Mouse (Mus musculus) kidney, embryonic 15.5 days (tissue): ENCODE measurements around the gene Apopt1. TPM values are rescaled to one million over a fixed set of nuclear protein-coding genes. Genes with fewer than 3 reads are reported as not detected.
"Not testable (repeated sequence)": the region's sequence is repeated elsewhere in the genome, so short reads cannot be mapped to it uniquely, and the experiment has no call there.

ENCODE experiments used
- ATAC-seq: fragments of 200-750 bp; cut with Nextera tagmentation; replicated peaks from 2 replicates; pipeline ENCODE4 v1.8.0; 2017; ENCODE audit warnings: moderate TSS enrichment; ENCODE audit not compliant: low FRiP score
- H3K27ac ChIP-seq: fragments of 300-500 bp; sonication (generic); 2 replicates; pipeline ENCODE4 v1.5.1; 2015; ENCODE audit warnings: mild to moderate bottlenecking, inconsistent platforms
- H3K27me3 ChIP-seq: fragments of 300-500 bp; sonication (generic); 2 replicates; pipeline ENCODE4 v1.6.1; 2015; ENCODE audit warnings: inconsistent platforms
- H3K36me3 ChIP-seq: fragments of 300-500 bp; sonication (generic); 2 replicates; pipeline ENCODE4 v1.6.1; 2015; ENCODE audit warnings: inconsistent platforms
- H3K4me1 ChIP-seq: fragments of 300-500 bp; sonication (generic); 2 replicates; pipeline ENCODE4 v1.6.1; 2015; ENCODE audit warnings: inconsistent platforms
- H3K4me2 ChIP-seq: fragments of 300-500 bp; sonication (generic); 2 replicates; pipeline ENCODE4 v1.6.1; 2015; ENCODE audit warnings: moderate library complexity, mild to moderate bottlenecking, inconsistent platforms
- H3K4me3 ChIP-seq: fragments of 300-500 bp; sonication (generic); replicated peaks from 2 replicates; pipeline ENCODE4 v1.5.1; 2015; ENCODE audit warnings: mild to moderate bottlenecking, inconsistent platforms
- H3K9ac ChIP-seq: fragments of 300-500 bp; sonication (generic); 2 replicates; pipeline ENCODE4 v1.6.1; 2015; ENCODE audit warnings: mild to moderate bottlenecking, inconsistent platforms
- H3K9me3 ChIP-seq: fragments of 300-500 bp; sonication (generic); replicated peaks from 2 replicates; pipeline ENCODE4 v1.6.1; 2016; ENCODE audit warnings: inconsistent platforms
- WGBS: fragments of 180-500 bp; shearing (Covaris S2); methylation state at CpG from one replicate; pipeline ENCODE4 v1.1.7; 2015; ENCODE audit warnings: mixed read lengths; 5-methylcytosine and 5-hydroxymethylcytosine counted together
- polyA plus RNA-seq: library from polyadenylated mRNA; unstranded; fragments of >200 nt; fragmentation: Nextera tagmentation; extraction: Ambion mirVana; gene quantifications from 2 replicates; pipeline ENCODE4 v1.2.1, GENCODE M21; 2015

Apopt1 gene
- polyA plus RNA-seq, 1 experiment from 2014 or later, result 57.4 TPM

DNA sequence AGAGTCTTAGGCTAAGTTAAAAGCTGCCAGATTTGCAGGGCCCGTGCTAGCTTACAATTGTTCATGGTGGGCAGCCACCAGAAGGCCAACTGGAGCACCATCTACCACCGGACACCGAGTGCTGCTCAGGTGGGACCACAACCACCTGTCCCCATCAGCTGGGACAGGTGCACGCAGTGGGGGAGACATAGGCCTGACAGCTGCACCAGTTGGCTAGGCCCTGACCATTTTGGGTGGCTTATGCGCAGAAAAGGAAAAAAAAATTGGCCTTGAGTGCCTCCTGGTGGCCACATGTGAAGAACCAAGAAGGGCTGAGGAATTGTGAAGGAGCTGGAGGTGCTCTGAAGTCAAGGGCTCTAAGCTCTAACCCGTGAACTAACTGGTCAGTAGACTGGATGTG lies 16.8 kb upstream of the Apopt1 start:
- no peak for ATAC-seq
- H3K4me1 ChIP-seq, result peaks cover 42% of the 10 kb centered on the region
- no peak overlapping the region for H3K4me3 ChIP-seq
- no peaks in the 10 kb centered on the region for H3K27me3 ChIP-seq
- WGBS, result 26% methylated on average over 6 of the region's 6 CpGs
- no peak overlapping the region for H3K4me2 ChIP-seq
- no peak overlapping the region for H3K27ac ChIP-seq
- no peaks in the 10 kb centered on the region for H3K9me3 ChIP-seq
- H3K9ac ChIP-seq, result no peak overlapping the region
- no peaks in the 10 kb centered on the region for H3K36me3 ChIP-seq

DNA sequence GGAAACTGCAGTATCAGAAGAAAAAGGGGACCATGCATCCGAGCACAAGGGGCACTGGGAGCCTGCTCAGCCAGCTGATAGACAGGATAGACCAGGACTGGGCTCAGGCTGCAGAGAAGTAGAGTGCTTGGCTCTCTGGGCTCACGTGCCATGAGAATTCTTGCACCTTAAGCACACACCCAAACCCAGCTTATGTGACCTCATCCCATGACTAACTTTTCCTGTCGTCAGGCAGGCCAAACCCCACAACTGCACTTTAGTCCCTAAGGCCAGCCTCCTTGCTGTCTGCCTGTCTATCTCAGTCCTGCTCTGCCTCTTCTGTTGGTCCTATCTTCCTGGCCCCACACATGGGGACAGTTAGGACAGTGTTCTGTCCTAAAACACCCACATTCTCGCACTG lies 15.4 kb upstream of the Apopt1 start:
- H3K27ac ChIP-seq, result no peak overlapping the region
- H3K27me3 ChIP-seq, result no peaks in the 10 kb centered on the region
- H3K9ac ChIP-seq, result no peak overlapping the region
- 64% methylated on average over 4 of the region's 4 CpGs for WGBS
- H3K4me2 ChIP-seq, result no peak overlapping the region
- no peaks in the 10 kb centered on the region for H3K9me3 ChIP-seq
- H3K4me3 ChIP-seq, result no peak overlapping the region
- no peaks in the 10 kb centered on the region for H3K36me3 ChIP-seq
- H3K4me1 ChIP-seq, result peaks cover 28% of the 10 kb centered on the region
- ATAC-seq, result no peak

DNA sequence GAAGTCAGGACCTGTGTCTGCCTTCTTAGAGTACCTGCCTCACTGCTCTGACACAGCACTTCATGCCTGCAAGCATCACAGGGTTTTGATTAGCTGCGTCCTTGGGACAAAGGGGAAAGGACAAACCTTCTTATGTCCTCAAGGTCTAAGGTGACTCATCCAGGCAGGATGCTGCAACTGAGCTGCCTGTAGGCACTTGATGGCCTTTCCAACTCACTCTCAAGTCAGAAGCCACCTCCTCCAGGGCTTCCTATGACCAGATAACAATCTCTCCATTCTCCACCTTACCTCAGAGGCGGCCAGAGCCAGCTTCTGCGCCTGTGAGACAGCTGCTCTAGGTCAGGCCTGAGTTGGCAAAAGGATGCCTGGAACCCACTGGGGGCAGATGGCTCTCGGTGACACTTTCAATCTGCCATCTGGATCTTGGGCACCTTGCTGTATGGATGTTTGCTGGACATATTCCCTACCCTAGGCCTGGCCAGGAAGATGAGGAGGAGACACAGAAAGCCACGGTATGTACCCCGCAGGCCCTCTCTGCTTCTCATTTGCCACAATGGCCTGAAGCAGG lies 14.6 kb upstream of the Apopt1 start:
- H3K9ac ChIP-seq, result no peak overlapping the region
- 84% methylated on average over 6 of the region's 6 CpGs for WGBS
- no peak overlapping the region for H3K27ac ChIP-seq
- no peak overlapping the region for H3K4me2 ChIP-seq
- peaks cover 21% of the 10 kb centered on the region for H3K4me1 ChIP-seq
- no peak overlapping the region for H3K4me3 ChIP-seq
- H3K27me3 ChIP-seq, result no peaks in the 10 kb centered on the region
- H3K36me3 ChIP-seq, result no peaks in the 10 kb centered on the region
- no peak for ATAC-seq
- H3K9me3 ChIP-seq, result no peaks in the 10 kb centered on the region

DNA sequence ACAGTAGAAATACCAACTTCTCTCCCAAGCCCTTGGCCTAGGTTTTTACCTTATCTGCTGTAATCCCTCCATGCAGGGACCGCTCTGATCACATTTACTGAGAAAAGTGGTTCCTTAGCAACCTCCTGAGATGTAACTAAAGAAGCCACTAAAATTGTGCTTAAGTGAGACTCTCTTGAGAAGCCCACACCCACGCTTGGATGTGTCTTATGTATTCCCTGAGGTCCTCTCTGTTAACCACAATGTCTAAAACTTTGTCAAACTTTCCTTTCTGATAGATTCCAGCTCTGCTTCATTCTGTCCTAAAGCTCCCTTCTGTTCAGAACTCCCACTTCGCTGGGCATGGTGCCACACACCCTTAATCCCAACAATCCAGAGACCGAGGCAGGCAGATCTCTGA lies 13.5 kb upstream of the Apopt1 start:
- no peak overlapping the region for H3K4me3 ChIP-seq
- H3K4me1 ChIP-seq, result peaks cover 11% of the 10 kb centered on the region
- no peak for ATAC-seq
- no peaks in the 10 kb centered on the region for H3K36me3 ChIP-seq
- no peaks in the 10 kb centered on the region for H3K9me3 ChIP-seq
- no peak overlapping the region for H3K9ac ChIP-seq
- H3K27ac ChIP-seq, result no peak overlapping the region
- no peak overlapping the region for H3K4me2 ChIP-seq
- no peaks in the 10 kb centered on the region for H3K27me3 ChIP-seq
- WGBS, result 79% methylated on average over 4 of the region's 4 CpGs

DNA sequence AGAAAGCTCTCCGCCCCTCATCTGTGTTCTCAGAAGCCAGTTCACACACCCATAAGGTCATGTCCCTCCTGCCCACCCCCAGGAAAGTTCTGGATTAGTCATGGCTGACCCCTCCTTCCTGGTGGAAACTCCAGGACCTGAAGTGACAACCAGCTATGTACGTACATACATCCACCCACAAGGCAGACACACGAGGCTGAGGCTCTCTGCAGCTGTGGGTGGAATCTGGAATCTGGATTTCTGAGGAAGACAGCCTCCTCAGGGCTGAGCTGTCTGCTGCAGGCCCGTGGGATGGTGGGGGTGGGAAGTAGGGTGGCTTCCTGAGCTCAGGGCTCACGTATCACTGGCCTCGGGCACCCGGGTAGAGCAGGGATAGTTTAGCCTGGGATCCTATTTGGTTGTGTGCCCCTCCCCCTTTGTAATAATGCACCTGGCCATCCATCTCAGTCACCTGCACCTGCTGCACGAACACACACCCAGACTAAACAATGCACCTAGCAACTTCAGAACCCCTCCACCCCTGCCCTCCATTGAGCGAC lies 12.1 kb upstream of the Apopt1 start:
- Histone ChIP-seq H3K27me3 (no peaks in the 10 kb centered on the region), H3K9ac (no peak overlapping the region), H3K9me3 (no peaks in the 10 kb centered on the region), H3K4me3 (no peak overlapping the region), H3K36me3 (no peaks in the 10 kb centered on the region), H3K4me2 (no peak overlapping the region), H3K27ac (no peak overlapping the region), H3K4me1 (peaks cover 15% of the 10 kb centered on the region)
- ATAC-seq, result no peak
- WGBS, result 47% methylated on average over 9 of the region's 9 CpGs

DNA sequence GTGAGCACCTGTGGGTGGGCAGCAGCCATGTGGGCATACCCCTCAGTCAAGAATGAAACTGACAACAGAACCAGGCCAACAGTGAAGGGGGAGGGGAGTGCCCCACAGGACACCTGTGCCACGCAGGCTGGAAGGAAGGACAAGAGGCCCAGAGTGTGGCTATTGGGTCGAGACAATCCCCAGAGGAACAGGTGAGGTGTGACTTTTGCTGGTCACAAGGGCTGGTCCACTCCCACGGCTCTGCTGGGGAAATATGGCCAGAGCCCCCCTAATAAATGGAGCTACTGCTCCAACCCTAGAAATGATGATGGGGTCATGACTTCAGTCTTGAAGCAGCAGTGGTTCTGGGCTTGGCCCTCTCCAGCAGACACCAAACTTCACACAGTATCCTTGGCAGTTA lies 9.8 kb upstream of the Apopt1 start:
- Histone ChIP-seq H3K9me3 (no peaks in the 10 kb centered on the region), H3K27ac (no peak overlapping the region), H3K27me3 (no peaks in the 10 kb centered on the region), H3K4me3 (no peak overlapping the region), H3K9ac (no peak overlapping the region), H3K36me3 (peaks cover 16% of the 10 kb centered on the region), H3K4me2 (no peak overlapping the region), H3K4me1 (peaks cover 20% of the 10 kb centered on the region)
- 51% methylated on average over 3 of the region's 3 CpGs for WGBS
- no peak for ATAC-seq

DNA sequence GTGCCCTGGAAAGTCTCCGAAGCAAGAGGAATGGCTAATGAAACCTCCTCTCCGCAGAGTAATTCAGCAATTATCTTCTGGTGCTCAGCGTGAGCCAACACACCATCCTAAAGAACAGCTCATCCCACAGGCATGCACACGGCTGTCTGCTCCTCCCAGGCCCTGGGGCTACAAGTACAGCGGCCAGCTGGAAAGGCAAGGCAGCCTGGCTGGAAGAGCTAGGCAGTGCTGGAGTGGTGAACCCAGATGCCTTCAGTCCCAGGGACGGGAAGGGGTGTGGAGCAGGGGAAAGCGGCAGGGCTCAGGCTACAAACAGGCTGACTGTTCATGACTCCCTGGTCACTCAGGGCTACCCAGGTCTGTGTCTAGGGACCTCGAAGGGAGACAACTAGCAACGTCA lies 8.5 kb upstream of the Apopt1 start:
- Histone ChIP-seq H3K27ac (peak overlapping the region; percentile 28), H3K9me3 (no peaks in the 10 kb centered on the region), H3K4me2 (no peak overlapping the region), H3K4me1 (peaks cover 20% of the 10 kb centered on the region), H3K9ac (no peak overlapping the region), H3K36me3 (peaks cover 29% of the 10 kb centered on the region), H3K27me3 (no peaks in the 10 kb centered on the region), H3K4me3 (no peak overlapping the region)
- peak; percentile 44 for ATAC-seq
- WGBS, result 32% methylated on average over 9 of the region's 9 CpGs

DNA sequence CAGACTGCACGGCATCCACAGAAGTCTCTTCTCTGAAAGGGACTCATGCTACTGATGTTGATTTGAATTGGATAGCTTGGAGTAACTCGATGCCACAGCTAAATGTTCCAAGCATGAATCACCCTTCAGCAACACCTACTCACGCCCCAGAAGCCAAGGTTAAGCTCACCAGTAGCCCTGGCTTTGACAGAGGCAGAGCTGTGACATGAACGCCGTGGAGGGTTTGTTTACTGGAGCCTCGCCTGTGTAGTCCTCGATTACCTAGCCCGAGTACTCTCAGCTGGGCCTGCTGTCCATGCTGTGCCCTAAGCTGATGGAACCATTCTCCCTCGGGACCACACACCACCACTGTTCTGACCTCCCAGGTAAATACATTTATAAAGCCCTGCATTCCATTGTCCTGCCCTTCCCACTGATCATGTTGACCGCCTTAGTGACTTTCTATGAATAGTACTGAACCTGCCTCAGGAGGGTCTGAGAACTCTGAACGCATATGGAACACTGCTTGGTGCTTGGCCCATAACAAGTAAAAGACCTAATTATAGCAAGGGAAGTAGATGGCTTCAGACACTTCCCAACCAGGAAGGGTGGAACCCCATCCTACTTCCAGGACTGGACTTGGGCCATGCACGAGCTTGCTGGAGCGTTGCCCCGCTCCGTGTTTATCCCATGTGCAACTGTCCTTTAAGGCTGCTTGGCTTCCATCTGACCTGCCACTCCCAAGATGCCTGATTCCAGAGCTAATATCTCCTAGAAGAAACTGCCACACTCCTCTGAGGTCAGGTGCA lies 7.7 kb upstream of the Apopt1 start:
- Histone ChIP-seq H3K27me3 (no peaks in the 10 kb centered on the region), H3K9me3 (no peaks in the 10 kb centered on the region), H3K27ac (peak overlapping the region; percentile 28), H3K9ac (no peak overlapping the region), H3K4me2 (no peak overlapping the region), H3K4me1 (peaks cover 20% of the 10 kb centered on the region), H3K4me3 (no peak overlapping the region), H3K36me3 (peaks cover 37% of the 10 kb centered on the region)
- 45% methylated on average over 15 of the region's 15 CpGs for WGBS
- peak; percentile 41; the same call in 1 of the 2 replicates for ATAC-seq

DNA sequence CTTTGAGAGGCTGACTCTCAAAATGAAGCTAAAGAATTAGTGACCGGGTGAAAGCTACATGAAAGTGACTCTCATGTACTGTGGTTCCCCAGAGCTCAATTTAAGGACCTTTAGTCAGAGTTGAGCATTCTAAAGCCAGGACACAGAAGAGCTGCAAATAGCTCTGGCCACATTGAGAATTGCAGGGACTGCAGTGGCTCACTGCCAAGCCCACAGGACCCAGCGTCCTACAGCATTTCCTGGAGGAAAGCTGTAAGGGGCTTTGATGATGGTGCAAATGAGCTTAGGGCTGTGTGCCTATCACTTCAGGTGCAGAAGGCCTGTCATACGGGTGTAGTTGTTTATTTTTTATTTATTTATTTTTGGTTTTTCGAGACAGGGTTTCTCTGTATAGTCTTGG lies 4.9 kb upstream of the Apopt1 start:
- ATAC-seq, result no peak
- Histone ChIP-seq H3K36me3 (peaks cover 46% of the 10 kb centered on the region), H3K4me1 (peaks cover 29% of the 10 kb centered on the region), H3K9me3 (no peaks in the 10 kb centered on the region), H3K4me3 (no peak overlapping the region), H3K27ac (0 out of 2 replicates have a peak overlapping the region, but pooled peaks have one; percentile 8), H3K27me3 (no peaks in the 10 kb centered on the region), H3K9ac (no peak overlapping the region), H3K4me2 (no peak overlapping the region)
- WGBS, result 77% methylated on average over 4 of the region's 4 CpGs

DNA sequence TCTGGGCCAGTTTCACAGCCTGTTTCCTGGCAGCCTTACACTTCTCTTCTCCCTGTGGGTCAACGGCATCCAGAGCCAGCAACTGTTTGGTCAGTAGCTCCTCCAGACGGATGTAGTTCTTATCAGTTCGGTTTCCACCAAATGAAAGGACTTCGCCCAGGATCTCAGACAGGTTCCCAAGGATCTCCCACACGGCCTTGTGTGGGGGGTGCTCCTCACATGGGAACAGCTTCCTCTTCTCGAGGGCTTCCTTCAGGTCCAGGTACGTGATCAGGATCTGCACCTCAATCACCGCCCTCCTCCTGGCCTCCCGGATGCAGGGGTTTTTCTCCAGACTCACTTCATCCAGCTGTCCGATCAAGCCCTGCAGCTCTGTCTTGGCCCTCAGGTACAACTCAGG lies 3.0 kb upstream of the Apopt1 start:
- 91% methylated on average over 10 of the region's 10 CpGs for WGBS
- H3K27me3 ChIP-seq, result no peaks in the 10 kb centered on the region
- no peaks in the 10 kb centered on the region for H3K9me3 ChIP-seq
- no peak overlapping the region for H3K27ac ChIP-seq
- H3K4me3 ChIP-seq, result no peak overlapping the region
- H3K9ac ChIP-seq, result no peak overlapping the region
- peaks cover 37% of the 10 kb centered on the region for H3K4me1 ChIP-seq
- no peak for ATAC-seq
- H3K36me3 ChIP-seq, result peaks cover 46% of the 10 kb centered on the region
- H3K4me2 ChIP-seq, result no peak overlapping the region

DNA sequence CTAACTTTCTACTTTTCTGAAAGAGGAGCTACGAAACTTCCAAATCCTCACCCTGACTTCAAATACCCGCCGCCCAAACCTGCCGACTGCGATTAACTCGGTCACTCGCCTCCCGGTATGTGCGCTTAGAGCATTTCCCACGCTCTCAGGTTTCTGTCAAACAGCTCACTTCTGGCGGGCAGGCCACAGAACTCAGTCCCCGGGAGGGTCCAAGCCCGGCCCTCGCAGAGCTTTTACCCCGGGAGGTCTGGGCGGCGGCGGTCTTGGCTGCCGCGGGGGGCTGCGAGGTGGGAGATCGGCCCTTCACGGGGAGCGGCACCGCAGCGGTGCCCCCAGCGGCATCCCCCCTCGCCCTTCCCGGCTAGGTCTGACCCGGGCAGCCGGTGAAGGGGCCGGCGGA lies 585 bp upstream of the Apopt1 start:
- H3K4me1 ChIP-seq, result peaks cover 25% of the 10 kb centered on the region
- H3K9me3 ChIP-seq, result no peaks in the 10 kb centered on the region
- peak; percentile 60; the same call in 1 of the 2 replicates for ATAC-seq
- H3K36me3 ChIP-seq, result peaks cover 48% of the 10 kb centered on the region
- H3K4me2 ChIP-seq, result peak overlapping the region; percentile 73
- no peaks in the 10 kb centered on the region for H3K27me3 ChIP-seq
- peak overlapping the region; percentile 84 for H3K27ac ChIP-seq
- WGBS, result under 1% methylated on average over 33 of the region's 33 CpGs
- H3K9ac ChIP-seq, result peak overlapping the region; percentile 98
- peak overlapping the region; percentile 99 for H3K4me3 ChIP-seq

DNA sequence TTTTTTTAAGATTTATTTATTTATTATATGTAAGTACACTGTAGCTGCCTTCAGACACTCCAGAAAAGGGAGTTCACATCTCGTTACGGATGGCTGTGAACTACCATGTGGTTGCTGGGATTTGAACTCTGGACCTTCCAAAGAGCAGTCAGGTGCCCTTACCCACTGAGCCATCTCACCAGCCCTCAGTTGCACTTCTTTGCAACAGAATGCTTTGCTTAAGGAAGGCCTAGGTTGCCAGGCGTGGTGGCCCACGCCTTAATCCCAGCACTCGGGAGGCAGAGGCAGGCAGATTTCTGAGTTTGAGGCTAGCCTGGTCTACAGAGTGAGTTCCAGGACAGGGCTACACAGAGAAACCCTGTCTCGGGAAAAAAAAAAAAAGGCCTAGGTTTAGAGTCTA lies 819 bp downstream of the Apopt1 start:
- not testable (repeated sequence) for H3K9ac ChIP-seq, H3K27me3 ChIP-seq, H3K9me3 ChIP-seq, ATAC-seq, H3K27ac ChIP-seq
- 75% methylated on average over 6 of the region's 6 CpGs for WGBS
- Histone ChIP-seq H3K4me2 (peak overlapping the region; percentile 73), H3K36me3 (peaks cover 35% of the 10 kb centered on the region), H3K4me1 (peaks cover 37% of the 10 kb centered on the region), H3K4me3 (peak overlapping the region; percentile 99)
